Mouse (Mus musculus): ENCODE measurements around the gene Ppox. TPM values are rescaled to one million over a fixed set of nuclear protein-coding genes. Genes with fewer than 3 reads are reported as not detected.

Ppox gene
- polyA plus RNA-seq, 1 experiment from 2014 or later = 65.0 TPM

DNA sequence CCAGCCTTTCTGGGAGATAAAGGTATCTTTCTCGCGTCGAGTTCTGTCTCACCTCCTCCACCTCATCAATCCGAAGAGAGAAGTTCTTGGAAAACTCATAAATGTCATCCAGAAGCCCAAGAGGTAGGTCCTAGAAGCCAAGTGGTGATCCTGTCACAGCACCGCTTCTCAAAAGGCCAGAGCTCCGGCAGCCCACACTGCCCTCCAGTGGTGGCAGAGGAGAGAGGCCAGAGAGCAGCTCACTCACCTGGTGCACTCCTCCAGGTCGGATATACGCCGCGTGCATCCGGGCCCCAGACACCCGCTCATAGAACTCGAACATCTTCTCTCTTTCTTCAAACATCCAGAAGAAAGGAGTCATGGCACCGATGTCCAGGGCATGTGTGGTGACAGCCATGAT is 42.5 kb downstream of the Ppox start:
- 77% methylated on average over 14 of the region's 14 CpGs for WGBS
- DNase-seq (ENCODE audit: low spot score) = peak; percentile 76

DNA sequence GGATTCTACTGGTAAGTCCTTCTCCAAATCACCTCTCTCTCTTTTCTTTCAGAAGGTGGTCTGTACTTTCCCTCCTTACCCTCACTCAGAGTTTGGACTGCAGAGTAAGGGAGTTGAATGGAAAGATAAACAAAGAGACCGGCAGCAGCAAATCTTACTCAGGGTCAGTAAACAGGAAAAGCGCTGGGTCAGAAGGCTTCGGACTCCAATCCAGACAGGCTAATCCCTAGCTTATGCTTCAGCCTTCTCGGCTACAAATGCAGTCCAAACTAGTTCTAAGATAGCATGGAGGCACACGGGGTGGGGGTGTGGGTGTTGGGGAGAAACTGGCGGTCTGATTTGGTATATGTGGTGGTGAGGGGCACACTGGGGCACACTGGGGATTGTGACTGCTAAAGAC is 43.5 kb downstream of the Ppox start:
- no peaks in the 10 kb centered on the region for H3K4me1 ChIP-seq (ENCODE audit: control insufficient read depth, insufficient read depth, low read length)
- H3K27ac ChIP-seq (replicated peaks; ENCODE audit: low read depth, low read length) = no peak overlapping the region
- ATAC-seq (ENCODE audit: insufficient number of reproducible peaks, low FRiP score, low TSS enrichment, low read depth) (no peak), DNase-seq (ENCODE audit: low spot score) (no peak)
- no peak overlapping the region for H3K4me2 ChIP-seq (ENCODE audit: low read depth, severe bottlenecking)
- H3K9ac ChIP-seq (ENCODE audit: low read length) = no peak overlapping the region
- 93% methylated on average over 6 of the region's 6 CpGs for WGBS
- peaks cover 37% of the 10 kb centered on the region for H3K36me3 ChIP-seq (ENCODE audit: control insufficient read depth, insufficient read depth, low read length)
- H3K4me3 ChIP-seq (ENCODE audit: low read depth, low read length) = no peak overlapping the region
- H3K9me3 ChIP-seq (ENCODE audit: control insufficient read depth, low read length) = no peaks in the 10 kb centered on the region
- H3K27me3 ChIP-seq (ENCODE audit: control insufficient read depth, insufficient read depth, low read length) = no peaks in the 10 kb centered on the region

More for the DNA sequence above, 42.5 kb downstream of the Ppox start:
- Histone ChIP-seq H3K4me2 (ENCODE audit: low read depth, severe bottlenecking) (no peak overlapping the region), H3K4me3 (ENCODE audit: low read depth, low read length) (no peak overlapping the region), H3K36me3 (ENCODE audit: control insufficient read depth, insufficient read depth, low read length) (peaks cover 39% of the 10 kb centered on the region), H3K9me3 (ENCODE audit: control insufficient read depth, low read length) (no peaks in the 10 kb centered on the region), H3K9ac (ENCODE audit: low read length) (no peak overlapping the region), H3K4me1 (ENCODE audit: control insufficient read depth, insufficient read depth, low read length) (no peaks in the 10 kb centered on the region), H3K27me3 (ENCODE audit: control insufficient read depth, insufficient read depth, low read length) (no peaks in the 10 kb centered on the region), H3K27ac (replicated peaks; ENCODE audit: low read depth, low read length) (no peak overlapping the region)
- ATAC-seq (ENCODE audit: insufficient number of reproducible peaks, low FRiP score, low TSS enrichment, low read depth) = no peak

DNA sequence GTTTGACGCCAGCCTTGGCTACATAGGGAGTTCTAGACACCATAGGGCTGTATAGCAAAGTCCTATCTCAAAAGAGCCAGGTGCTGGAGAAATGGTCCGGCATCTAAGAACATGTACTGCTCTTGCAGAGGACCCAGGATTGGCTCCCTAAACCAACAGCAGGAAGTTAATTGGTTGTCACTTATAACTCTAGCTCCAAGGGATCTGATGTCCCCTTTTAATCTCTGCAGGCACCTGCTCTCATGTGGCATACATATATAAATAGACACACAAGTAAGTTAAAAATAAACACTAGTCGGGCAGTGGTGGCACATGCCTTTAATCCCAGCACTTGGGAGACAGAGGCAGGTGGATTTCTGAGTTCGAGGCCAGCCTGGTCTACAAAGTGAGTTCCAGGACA is 45.2 kb downstream of the Ppox start:
- no peak overlapping the region for H3K4me3 ChIP-seq (ENCODE audit: low read depth, low read length)
- H3K4me1 ChIP-seq (ENCODE audit: control insufficient read depth, insufficient read depth, low read length) = peaks cover 3% of the 10 kb centered on the region; the same call in 1 of the 2 replicates
- no peak overlapping the region for H3K27ac ChIP-seq (replicated peaks; ENCODE audit: low read depth, low read length)
- no peak for ATAC-seq (ENCODE audit: insufficient number of reproducible peaks, low FRiP score, low TSS enrichment, low read depth)
- no peak overlapping the region for H3K4me2 ChIP-seq (ENCODE audit: low read depth, severe bottlenecking)
- no peak for DNase-seq (ENCODE audit: low spot score)
- peaks cover 32% of the 10 kb centered on the region for H3K36me3 ChIP-seq (ENCODE audit: control insufficient read depth, insufficient read depth, low read length)
- H3K9me3 ChIP-seq (ENCODE audit: control insufficient read depth, low read length) = no peaks in the 10 kb centered on the region
- no peak overlapping the region for H3K9ac ChIP-seq (ENCODE audit: low read length)
- 95% methylated on average over 4 of the region's 4 CpGs for WGBS
- H3K27me3 ChIP-seq (ENCODE audit: control insufficient read depth, insufficient read depth, low read length) = no peaks in the 10 kb centered on the region

DNA sequence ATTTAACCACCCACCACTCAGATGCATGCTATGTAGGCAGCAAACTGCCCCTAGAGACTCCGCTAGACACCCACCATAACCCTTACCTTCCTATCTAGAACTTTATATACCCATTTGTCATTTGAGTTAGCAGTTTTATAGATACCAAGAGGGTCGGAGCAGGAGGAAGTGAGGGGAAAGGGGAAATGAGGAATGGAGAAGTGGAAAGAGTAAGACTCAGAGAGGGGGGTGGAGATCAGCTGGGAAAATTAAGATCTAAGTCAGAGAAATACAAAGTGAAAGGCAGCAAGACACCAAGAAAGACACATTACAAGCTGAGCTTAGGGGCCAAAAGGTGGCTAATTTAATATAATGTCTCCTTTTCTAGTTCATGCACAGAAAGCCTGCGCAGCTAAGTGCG is 46.4 kb downstream of the Ppox start:
- Histone ChIP-seq H3K4me3 (ENCODE audit: low read depth, low read length) (no peak overlapping the region), H3K4me1 (ENCODE audit: control insufficient read depth, insufficient read depth, low read length) (peaks cover 9% of the 10 kb centered on the region; the same call in 1 of the 2 replicates), H3K27ac (replicated peaks; ENCODE audit: low read depth, low read length) (no peak overlapping the region), H3K4me2 (ENCODE audit: low read depth, severe bottlenecking) (no peak overlapping the region), H3K9me3 (ENCODE audit: control insufficient read depth, low read length) (no peaks in the 10 kb centered on the region), H3K9ac (ENCODE audit: low read length) (no peak overlapping the region), H3K36me3 (ENCODE audit: control insufficient read depth, insufficient read depth, low read length) (peaks cover 32% of the 10 kb centered on the region), H3K27me3 (ENCODE audit: control insufficient read depth, insufficient read depth, low read length) (no peaks in the 10 kb centered on the region)
- DNase-seq (ENCODE audit: low spot score) = no peak
- ATAC-seq (ENCODE audit: insufficient number of reproducible peaks, low FRiP score, low TSS enrichment, low read depth) = no peak
- 88% methylated on average over 4 of the region's 4 CpGs for WGBS

DNA sequence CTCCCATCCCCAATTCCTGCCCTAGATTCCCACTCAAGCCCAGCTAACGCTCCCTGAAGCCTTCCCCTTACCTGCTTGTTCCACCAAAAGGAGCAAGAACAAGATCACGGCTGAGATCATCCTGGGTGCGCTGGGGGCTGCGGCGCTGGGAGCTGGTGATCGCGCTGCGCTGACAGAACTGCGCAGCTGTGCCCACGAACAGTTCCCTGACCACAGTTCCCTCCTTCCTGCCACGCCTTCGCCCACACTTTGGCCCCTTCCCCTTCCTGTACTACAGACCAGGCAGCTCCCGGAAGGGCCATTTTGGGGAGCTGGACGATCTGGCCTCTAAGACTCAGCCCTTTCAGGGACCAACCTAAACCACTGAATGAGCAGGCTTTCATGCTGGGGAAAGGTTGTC is 46.9 kb downstream of the Ppox start, which contains the start of gene Fcer1g:
TSS of gene Fcer1g (minus strand) at position 240 of the 400 bp plus-strand sequence.
- WGBS = 91% methylated on average over 14 of the region's 14 CpGs
- Histone ChIP-seq H3K36me3 (ENCODE audit: control insufficient read depth, insufficient read depth, low read length) (peaks cover 32% of the 10 kb centered on the region), H3K4me3 (ENCODE audit: low read depth, low read length) (no peak within 1 kb of the TSS), H3K27me3 (ENCODE audit: control insufficient read depth, insufficient read depth, low read length) (no peaks in the 10 kb centered on the region), H3K4me1 (ENCODE audit: control insufficient read depth, insufficient read depth, low read length) (peaks cover 9% of the 10 kb centered on the region; the same call in 1 of the 2 replicates), H3K4me2 (ENCODE audit: low read depth, severe bottlenecking) (no peak within 1 kb of the TSS), H3K27ac (replicated peaks; ENCODE audit: low read depth, low read length) (no peak within 1 kb of the TSS), H3K9ac (ENCODE audit: low read length) (no peak within 1 kb of the TSS), H3K9me3 (ENCODE audit: control insufficient read depth, low read length) (no peaks in the 10 kb centered on the region)
- DNase-seq (ENCODE audit: low spot score) (no peak), ATAC-seq (ENCODE audit: insufficient number of reproducible peaks, low FRiP score, low TSS enrichment, low read depth) (no peak)

DNA sequence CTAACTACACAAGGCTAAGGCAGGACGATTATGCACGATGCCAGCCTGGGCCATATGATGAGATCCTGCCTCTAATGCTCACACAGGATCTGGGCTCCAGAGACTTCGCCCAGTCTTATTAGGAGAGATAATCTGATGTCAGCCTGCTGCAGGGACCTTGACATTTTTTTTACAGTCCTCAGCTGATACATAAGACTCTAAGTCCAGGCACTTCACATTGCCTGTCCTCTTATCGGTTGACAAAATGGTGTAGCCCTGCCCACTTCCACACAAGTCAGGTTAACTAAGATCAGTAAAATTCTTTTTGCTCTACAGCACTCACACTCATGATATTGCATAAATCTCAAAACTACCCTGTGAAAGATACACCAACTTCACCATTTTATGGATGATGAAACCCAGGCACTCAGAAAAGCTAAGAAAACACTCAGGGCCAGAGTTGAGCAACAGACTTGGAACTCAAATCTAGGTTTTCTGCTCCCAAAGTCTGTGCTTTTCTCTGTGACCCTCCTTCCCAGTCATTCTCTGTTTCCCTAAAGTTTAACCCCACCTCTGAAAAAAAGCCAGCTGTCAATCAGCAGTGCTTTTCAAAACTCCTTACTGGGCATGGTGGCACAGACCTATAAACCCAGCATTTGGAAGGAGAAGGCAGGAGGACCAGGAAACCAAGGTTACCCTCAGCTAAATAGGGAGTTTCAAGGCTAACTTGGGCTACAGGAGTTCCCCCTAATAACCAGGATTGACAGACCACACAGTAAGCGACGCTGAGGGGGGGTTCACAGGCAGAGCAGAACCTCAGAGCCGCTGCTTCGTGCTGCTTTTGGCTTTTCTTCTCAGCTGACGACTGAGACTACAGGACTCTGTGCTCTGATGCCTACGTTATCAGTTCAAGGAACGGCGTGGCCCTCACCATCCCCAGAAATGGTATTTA is 47.9 kb downstream of the Ppox start:
- no peaks in the 10 kb centered on the region for H3K9me3 ChIP-seq (ENCODE audit: control insufficient read depth, low read length)
- H3K9ac ChIP-seq (ENCODE audit: low read length) = no peak overlapping the region
- WGBS = 89% methylated on average over 12 of the region's 12 CpGs
- no peak overlapping the region for H3K4me2 ChIP-seq (ENCODE audit: low read depth, severe bottlenecking)
- no peak overlapping the region for H3K4me3 ChIP-seq (ENCODE audit: low read depth, low read length)
- no peaks in the 10 kb centered on the region for H3K27me3 ChIP-seq (ENCODE audit: control insufficient read depth, insufficient read depth, low read length)
- ATAC-seq (ENCODE audit: insufficient number of reproducible peaks, low FRiP score, low TSS enrichment, low read depth) (no peak), DNase-seq (ENCODE audit: low spot score) (no peak)
- H3K36me3 ChIP-seq (ENCODE audit: control insufficient read depth, insufficient read depth, low read length) = peaks cover 23% of the 10 kb centered on the region
- H3K4me1 ChIP-seq (ENCODE audit: control insufficient read depth, insufficient read depth, low read length) = peaks cover 9% of the 10 kb centered on the region; the same call in 1 of the 2 replicates
- H3K27ac ChIP-seq (replicated peaks; ENCODE audit: low read depth, low read length) = no peak overlapping the region

DNA sequence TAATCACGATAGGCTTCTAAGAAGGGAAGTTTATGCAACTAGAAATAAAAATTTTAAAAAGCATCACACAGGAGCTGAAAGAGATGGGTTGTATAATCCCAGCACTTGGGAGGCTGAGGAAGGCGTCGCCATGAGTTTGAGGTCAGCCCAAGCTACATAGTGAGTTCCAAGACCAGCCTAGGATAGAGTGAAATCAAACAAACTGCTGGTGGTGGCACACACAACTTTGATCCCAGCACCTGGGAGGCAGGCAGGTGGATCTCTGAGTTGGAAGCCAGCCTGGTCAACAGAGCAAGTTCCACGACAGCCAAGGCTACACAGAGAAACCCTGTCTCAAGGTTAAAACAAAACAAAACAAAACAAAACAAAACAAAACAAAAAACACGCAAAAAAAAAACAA is 48.6 kb downstream of the Ppox start:
- H3K9me3 ChIP-seq (ENCODE audit: control insufficient read depth, low read length) = no peaks in the 10 kb centered on the region
- H3K9ac ChIP-seq (ENCODE audit: low read length) = no peak overlapping the region
- no peak for ATAC-seq (ENCODE audit: insufficient number of reproducible peaks, low FRiP score, low TSS enrichment, low read depth)
- H3K27ac ChIP-seq (replicated peaks; ENCODE audit: low read depth, low read length) = no peak overlapping the region
- H3K4me3 ChIP-seq (ENCODE audit: low read depth, low read length) = no peak overlapping the region
- DNase-seq (ENCODE audit: low spot score) = no peak
- WGBS = 92% methylated on average over 5 of the region's 5 CpGs
- H3K36me3 ChIP-seq (ENCODE audit: control insufficient read depth, insufficient read depth, low read length) = peaks cover 15% of the 10 kb centered on the region; the same call in 1 of the 2 replicates
- H3K27me3 ChIP-seq (ENCODE audit: control insufficient read depth, insufficient read depth, low read length) = no peaks in the 10 kb centered on the region
- peaks cover 9% of the 10 kb centered on the region; the same call in 1 of the 2 replicates for H3K4me1 ChIP-seq (ENCODE audit: control insufficient read depth, insufficient read depth, low read length)
- no peak overlapping the region for H3K4me2 ChIP-seq (ENCODE audit: low read depth, severe bottlenecking)

DNA sequence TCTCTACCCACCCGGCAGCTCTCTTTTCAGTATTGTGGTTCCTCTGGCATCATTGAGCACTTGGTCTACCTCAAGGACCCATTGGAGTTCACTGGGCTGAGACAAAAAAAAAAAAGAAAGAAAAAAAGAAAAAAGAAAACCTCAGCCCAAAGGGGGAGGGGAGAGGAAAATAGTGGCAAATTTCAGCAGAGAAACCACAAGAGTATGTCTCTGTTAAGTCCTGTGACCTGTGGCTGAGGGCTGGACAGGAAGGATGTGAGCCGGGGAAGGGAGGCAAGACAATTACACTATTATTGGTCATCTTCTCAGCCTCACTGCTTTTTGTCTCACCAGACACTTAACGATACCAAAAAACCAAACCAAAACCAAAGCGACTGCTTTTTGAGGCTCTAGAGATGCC is 49.1 kb downstream of the Ppox start:
- Histone ChIP-seq H3K4me3 (ENCODE audit: low read depth, low read length) (no peak overlapping the region), H3K27me3 (ENCODE audit: control insufficient read depth, insufficient read depth, low read length) (no peaks in the 10 kb centered on the region), H3K27ac (replicated peaks; ENCODE audit: low read depth, low read length) (no peak overlapping the region), H3K9me3 (ENCODE audit: control insufficient read depth, low read length) (no peaks in the 10 kb centered on the region), H3K9ac (ENCODE audit: low read length) (no peak overlapping the region), H3K4me1 (ENCODE audit: control insufficient read depth, insufficient read depth, low read length) (peaks cover 9% of the 10 kb centered on the region; the same call in 1 of the 2 replicates), H3K4me2 (ENCODE audit: low read depth, severe bottlenecking) (no peak overlapping the region), H3K36me3 (ENCODE audit: control insufficient read depth, insufficient read depth, low read length) (peaks cover 15% of the 10 kb centered on the region; the same call in 1 of the 2 replicates)
- ATAC-seq (ENCODE audit: insufficient number of reproducible peaks, low FRiP score, low TSS enrichment, low read depth) = no peak
- WGBS = 88% methylated on average over 4 of the region's 4 CpGs
- DNase-seq (ENCODE audit: low spot score) = no peak
